Mouse (Mus musculus): ENCODE data around the gene Rsph1. TPM values are rescaled to one million over a fixed set of nuclear protein-coding genes. Genes with fewer than 3 reads are reported as not detected.
A peak's percentile ranks its signal among the peaks of the same experiment; 100 is the strongest.

Rsph1 gene
- total and polyA plus RNA-seq, 2 experiments, result not detected

DNA sequence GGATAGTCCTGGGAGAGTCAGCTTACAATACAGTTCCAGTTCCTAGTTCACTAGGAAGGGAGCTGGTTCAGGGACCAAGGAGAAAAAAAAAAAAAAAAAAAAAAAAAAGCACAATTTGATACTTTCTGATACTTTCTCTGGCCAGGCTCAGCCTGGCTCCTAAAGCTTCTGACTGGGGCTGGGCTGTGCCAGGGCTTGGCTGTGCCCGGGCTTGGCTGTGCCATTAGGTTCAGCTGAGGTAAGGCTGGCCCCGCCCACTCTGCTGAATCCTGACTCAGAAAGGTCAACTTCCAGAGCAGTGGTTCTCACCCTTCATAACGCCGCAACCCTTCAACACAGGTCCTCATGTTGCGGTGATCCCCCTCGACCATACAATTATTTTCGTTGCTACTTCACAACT lies 16.8 kb downstream of the Rsph1 start:
- Histone ChIP-seq H3K79me2 (ENCODE audit: control insufficient read depth, insufficient read depth, low read length) (no peaks in the 10 kb centered on the region), H3K9ac (ENCODE audit: low read depth, low read length) (no peak overlapping the region), H3K4me3 (ENCODE audit: insufficient read depth, low read depth, low read length) (no peak overlapping the region), H3K27me3 (ENCODE audit: control insufficient read depth, insufficient read depth, low read length) (no peaks in the 10 kb centered on the region), H3K4me1 (ENCODE audit: control insufficient read depth, insufficient read depth, low read length) (peaks cover 10% of the 10 kb centered on the region), H3K27ac (replicated peaks; ENCODE audit: insufficient read depth, low read depth, low read length) (peak overlapping the region; percentile 70), H3K36me3 (ENCODE audit: control insufficient read depth, insufficient read depth, low read length) (no peaks in the 10 kb centered on the region)
- WGBS, result 19% methylated on average over 7 of the region's 7 CpGs
- TF ChIP-seq POLR2A (IDR thresholded peaks at IDR 0.05; ENCODE audit: extremely low read depth, insufficient read depth, low read length) (no peak), CTCF (IDR thresholded peaks at IDR 0.05; ENCODE audit: low read depth, low read length) (no peak)
- DNase-seq (ENCODE audit: extremely low read depth, low read depth, low spot score), result peak; percentile 90

DNA sequence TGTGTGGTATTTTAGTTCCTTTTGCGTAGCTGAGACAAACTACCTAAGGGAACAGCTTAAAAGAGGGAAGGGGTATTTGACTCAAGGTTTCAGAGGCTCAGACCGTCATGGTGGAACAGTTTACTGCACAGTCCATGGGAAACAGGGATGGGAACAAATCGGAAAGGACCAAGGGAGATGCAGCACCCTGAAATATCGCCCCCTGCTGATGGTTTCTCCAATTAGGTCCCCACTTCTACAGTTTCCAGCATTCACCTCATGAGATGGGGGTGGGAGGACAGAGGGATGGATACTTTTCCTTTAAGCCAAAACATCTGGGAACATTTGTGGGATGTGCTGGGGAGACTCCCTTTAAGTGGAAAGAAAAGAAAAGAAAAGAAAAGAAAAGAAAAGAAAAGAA lies 17.4 kb downstream of the Rsph1 start:
- WGBS, result 76% methylated on average over 4 of the region's 4 CpGs
- Histone ChIP-seq H3K36me3 (ENCODE audit: control insufficient read depth, insufficient read depth, low read length) (no peaks in the 10 kb centered on the region), H3K27ac (replicated peaks; ENCODE audit: insufficient read depth, low read depth, low read length) (no peak overlapping the region), H3K4me1 (ENCODE audit: control insufficient read depth, insufficient read depth, low read length) (peaks cover 10% of the 10 kb centered on the region), H3K79me2 (ENCODE audit: control insufficient read depth, insufficient read depth, low read length) (no peaks in the 10 kb centered on the region), H3K4me3 (ENCODE audit: insufficient read depth, low read depth, low read length) (no peak overlapping the region), H3K27me3 (ENCODE audit: control insufficient read depth, insufficient read depth, low read length) (no peaks in the 10 kb centered on the region), H3K9ac (ENCODE audit: low read depth, low read length) (no peak overlapping the region)
- TF ChIP-seq POLR2A (IDR thresholded peaks at IDR 0.05; ENCODE audit: extremely low read depth, insufficient read depth, low read length) (no peak), CTCF (IDR thresholded peaks at IDR 0.05; ENCODE audit: low read depth, low read length) (peak; percentile 46; the same call in 1 of the 2 replicates)
- DNase-seq (ENCODE audit: extremely low read depth, low read depth, low spot score), result no peak

DNA sequence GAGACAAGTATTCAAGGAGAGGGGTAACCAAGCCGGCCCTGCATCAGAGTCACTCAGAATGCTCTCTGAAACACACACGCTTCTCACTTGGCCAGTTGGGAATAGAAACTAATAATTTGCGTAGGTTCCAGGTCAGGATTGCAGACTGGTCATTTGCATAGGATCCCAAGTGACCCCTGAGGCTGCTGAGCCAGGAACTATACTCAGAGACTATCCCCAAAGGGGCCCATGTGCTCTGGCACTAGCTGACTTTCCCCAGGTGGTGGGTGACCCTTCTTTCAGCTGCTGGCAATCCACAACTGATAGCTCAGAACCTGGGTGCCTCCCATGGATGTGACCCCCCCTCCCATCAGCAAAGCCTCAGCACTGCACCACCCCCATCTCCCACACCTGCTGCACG lies 18.0 kb downstream of the Rsph1 start:
- no peak overlapping the region for H3K4me3 ChIP-seq (ENCODE audit: insufficient read depth, low read depth, low read length)
- TF ChIP-seq POLR2A (IDR thresholded peaks at IDR 0.05; ENCODE audit: extremely low read depth, insufficient read depth, low read length) (no peak), CTCF (IDR thresholded peaks at IDR 0.05; ENCODE audit: low read depth, low read length) (no peak)
- no peak overlapping the region for H3K27ac ChIP-seq (replicated peaks; ENCODE audit: insufficient read depth, low read depth, low read length)
- no peaks in the 10 kb centered on the region for H3K27me3 ChIP-seq (ENCODE audit: control insufficient read depth, insufficient read depth, low read length)
- H3K36me3 ChIP-seq (ENCODE audit: control insufficient read depth, insufficient read depth, low read length), result no peaks in the 10 kb centered on the region
- no peak overlapping the region for H3K9ac ChIP-seq (ENCODE audit: low read depth, low read length)
- peaks cover 10% of the 10 kb centered on the region for H3K4me1 ChIP-seq (ENCODE audit: control insufficient read depth, insufficient read depth, low read length)
- 89% methylated on average over 4 of the region's 4 CpGs for WGBS
- no peak for DNase-seq (ENCODE audit: extremely low read depth, low read depth, low spot score)
- no peaks in the 10 kb centered on the region for H3K79me2 ChIP-seq (ENCODE audit: control insufficient read depth, insufficient read depth, low read length)

DNA sequence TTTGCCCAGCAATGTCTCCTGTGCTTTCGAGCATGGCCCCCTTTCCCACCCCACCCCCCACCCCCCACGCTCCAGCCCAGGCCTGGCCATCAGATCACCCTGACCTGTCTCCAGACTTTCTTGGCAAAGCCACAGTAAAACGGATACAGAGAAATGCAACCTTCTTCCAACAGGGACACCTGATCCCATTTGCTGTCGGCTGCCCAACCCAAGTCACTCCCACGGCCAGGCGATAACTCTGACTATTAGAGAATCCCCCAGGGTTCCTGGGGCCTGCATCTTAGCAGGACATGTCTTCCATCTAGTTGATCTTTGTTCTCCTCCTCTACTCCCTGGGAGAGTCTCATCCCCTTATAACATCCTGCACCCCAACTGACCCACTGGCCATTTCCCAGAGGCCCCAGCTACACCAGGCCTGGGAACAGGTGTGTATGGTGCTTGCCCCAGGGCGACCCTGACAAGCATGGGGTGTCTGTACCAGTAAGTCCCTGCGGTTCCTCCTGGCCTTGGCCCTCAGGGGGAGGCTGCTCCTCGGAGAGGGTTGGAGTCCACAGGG lies 18.8 kb downstream of the Rsph1 start:
- H3K4me1 ChIP-seq (ENCODE audit: control insufficient read depth, insufficient read depth, low read length), result peaks cover 10% of the 10 kb centered on the region
- H3K79me2 ChIP-seq (ENCODE audit: control insufficient read depth, insufficient read depth, low read length), result no peaks in the 10 kb centered on the region
- H3K4me3 ChIP-seq (ENCODE audit: insufficient read depth, low read depth, low read length), result no peak overlapping the region
- no peak for TF ChIP-seq POLR2A (IDR thresholded peaks at IDR 0.05; ENCODE audit: extremely low read depth, insufficient read depth, low read length)
- TF ChIP-seq CTCF (IDR thresholded peaks at IDR 0.05; ENCODE audit: low read depth, low read length), result no peak
- no peaks in the 10 kb centered on the region for H3K27me3 ChIP-seq (ENCODE audit: control insufficient read depth, insufficient read depth, low read length)
- no peak overlapping the region for H3K9ac ChIP-seq (ENCODE audit: low read depth, low read length)
- H3K27ac ChIP-seq (replicated peaks; ENCODE audit: insufficient read depth, low read depth, low read length), result no peak overlapping the region
- no peaks in the 10 kb centered on the region for H3K36me3 ChIP-seq (ENCODE audit: control insufficient read depth, insufficient read depth, low read length)
- 86% methylated on average over 9 of the region's 9 CpGs for WGBS
- no peak for DNase-seq (ENCODE audit: extremely low read depth, low read depth, low spot score)

DNA sequence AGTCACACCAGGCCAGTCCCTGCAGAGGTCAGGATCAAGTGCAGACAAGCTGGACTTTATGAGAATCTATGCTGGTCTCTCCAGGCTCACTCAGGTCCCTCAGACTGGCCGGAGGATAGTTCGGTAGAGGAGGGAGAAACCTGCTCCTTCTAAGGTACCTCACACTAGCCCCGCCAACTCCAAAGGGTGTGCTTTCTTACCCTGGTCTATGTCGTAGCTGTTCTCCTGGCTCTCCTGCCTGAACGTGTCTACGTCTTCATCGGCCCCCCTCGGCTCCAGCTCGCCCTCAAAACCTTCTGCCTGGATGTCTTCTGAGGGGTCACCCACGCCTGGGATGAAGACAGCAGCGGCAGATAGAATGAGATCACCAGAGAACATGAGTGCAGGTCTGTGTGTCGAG lies 19.3 kb downstream of the Rsph1 start:
- no peak overlapping the region for H3K4me3 ChIP-seq (ENCODE audit: insufficient read depth, low read depth, low read length)
- no peak for DNase-seq (ENCODE audit: extremely low read depth, low read depth, low spot score)
- no peak for TF ChIP-seq POLR2A (IDR thresholded peaks at IDR 0.05; ENCODE audit: extremely low read depth, insufficient read depth, low read length)
- no peak for TF ChIP-seq CTCF (IDR thresholded peaks at IDR 0.05; ENCODE audit: low read depth, low read length)
- H3K27me3 ChIP-seq (ENCODE audit: control insufficient read depth, insufficient read depth, low read length), result no peaks in the 10 kb centered on the region
- no peak overlapping the region for H3K27ac ChIP-seq (replicated peaks; ENCODE audit: insufficient read depth, low read depth, low read length)
- no peaks in the 10 kb centered on the region for H3K79me2 ChIP-seq (ENCODE audit: control insufficient read depth, insufficient read depth, low read length)
- no peaks in the 10 kb centered on the region for H3K36me3 ChIP-seq (ENCODE audit: control insufficient read depth, insufficient read depth, low read length)
- peaks cover 10% of the 10 kb centered on the region for H3K4me1 ChIP-seq (ENCODE audit: control insufficient read depth, insufficient read depth, low read length)
- 93% methylated on average over 12 of the region's 12 CpGs for WGBS
- no peak overlapping the region for H3K9ac ChIP-seq (ENCODE audit: low read depth, low read length)

DNA sequence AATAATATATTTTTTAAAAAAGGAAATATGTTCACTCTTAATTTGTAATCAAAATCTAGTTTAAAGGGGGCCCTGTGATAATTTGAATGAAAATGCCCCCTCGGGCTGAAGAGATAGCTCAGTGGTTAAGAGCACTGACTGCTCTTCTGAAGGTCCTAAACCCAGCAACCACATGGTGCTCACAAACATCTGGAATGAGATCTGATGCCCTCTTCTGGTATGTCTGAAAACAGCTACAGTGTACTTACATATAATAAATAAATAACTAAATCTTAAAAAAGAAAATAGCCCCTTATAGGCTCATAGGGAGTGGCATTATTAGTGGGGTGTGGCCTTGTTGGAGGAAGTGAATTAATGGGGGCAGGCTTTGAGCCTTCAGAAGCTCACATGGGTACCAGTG lies 20.0 kb downstream of the Rsph1 start:
- TF ChIP-seq POLR2A (IDR thresholded peaks at IDR 0.05; ENCODE audit: extremely low read depth, insufficient read depth, low read length) (no peak), CTCF (IDR thresholded peaks at IDR 0.05; ENCODE audit: low read depth, low read length) (no peak)
- no peaks in the 10 kb centered on the region for H3K36me3 ChIP-seq (ENCODE audit: control insufficient read depth, insufficient read depth, low read length)
- no peak for DNase-seq (ENCODE audit: extremely low read depth, low read depth, low spot score)
- WGBS, result 72% methylated on average over 1 of the region's 1 CpGs
- peaks cover 10% of the 10 kb centered on the region for H3K4me1 ChIP-seq (ENCODE audit: control insufficient read depth, insufficient read depth, low read length)
- no peak overlapping the region for H3K9ac ChIP-seq (ENCODE audit: low read depth, low read length)
- H3K4me3 ChIP-seq (ENCODE audit: insufficient read depth, low read depth, low read length), result no peak overlapping the region
- no peak overlapping the region for H3K27ac ChIP-seq (replicated peaks; ENCODE audit: insufficient read depth, low read depth, low read length)
- no peaks in the 10 kb centered on the region for H3K79me2 ChIP-seq (ENCODE audit: control insufficient read depth, insufficient read depth, low read length)
- no peaks in the 10 kb centered on the region for H3K27me3 ChIP-seq (ENCODE audit: control insufficient read depth, insufficient read depth, low read length)

Data from liver, adult 2 months (tissue).